Mouse (Mus musculus) embryonic facial prominence, embryonic 15.5 days (tissue): ENCODE measurements around the gene Actg1. TPM values are rescaled to one million over a fixed set of nuclear protein-coding genes. Genes with fewer than 3 reads are reported as not detected.

Experiments used
- microRNA-seq: library from miRNA; unstranded; fragments of <30 nt; microRNA quantifications from one replicate; pipeline ENCODE4, GENCODE M21; 2016; ENCODE audit warnings: borderline number of aligned reads
- polyA plus RNA-seq: library from polyadenylated mRNA; unstranded; fragments of >200 nt; fragmentation: Nextera tagmentation; extraction: Ambion mirVana; gene quantifications from 2 replicates; pipeline ENCODE4 v1.2.1, GENCODE M21; 2015

The Actg1 gene
- polyA plus RNA-seq, 1 experiment from 2014 or later: 2,279 TPM

Small RNAs within 50 kb of the gene (microRNA-seq; reads per million reads assigned to microRNA genes)
- gene Gm23419: not detected
- 1.0 reads per million for gene Mir6935

Other genes with a start within 250 kb of the Actg1 start
- gene Tepsin, start 249.8 kb downstream of the Actg1 start, polyA plus RNA-seq: 16.5 and 20.8 TPM in 2 replicates
- gene Ndufaf8, start 249.6 kb downstream of the Actg1 start, polyA plus RNA-seq: 80.6 and 81.4 TPM in 2 replicates
- gene Slc38a10, start 197.2 kb downstream of the Actg1 start, polyA plus RNA-seq: 90.2 and 94.5 TPM in 2 replicates
- 7.9 and 9.3 TPM in 2 replicates for gene Bahcc1, start 115.6 kb downstream of the Actg1 start, polyA plus RNA-seq
- gene Fscn2, start 13.0 kb upstream of the Actg1 start, polyA plus RNA-seq: 0.98 and 1.1 TPM in 2 replicates
- 35.8 and 39.8 TPM in 2 replicates for gene Faap100, start 30.2 kb upstream of the Actg1 start, polyA plus RNA-seq
- 34.1 and 36.3 TPM in 2 replicates for gene Nploc4, start 89.2 kb upstream of the Actg1 start, polyA plus RNA-seq
- gene Tspan10, start 94.1 kb upstream of the Actg1 start, polyA plus RNA-seq: 1.9 and 2.1 TPM in 2 replicates
- gene Pde6g, start 105.0 kb upstream of the Actg1 start, polyA plus RNA-seq: 0.26 and 0.31 TPM in 2 replicates
- gene Oxld1, start 109.5 kb upstream of the Actg1 start, polyA plus RNA-seq: 14.0 and 15.5 TPM in 2 replicates
- 32.4 and 38.5 TPM in 2 replicates for gene Ccdc137, start 109.6 kb upstream of the Actg1 start, polyA plus RNA-seq
- gene Arl16, start 119.1 kb upstream of the Actg1 start, polyA plus RNA-seq: 57.1 and 57.8 TPM in 2 replicates
- 118 and 126 TPM in 2 replicates for gene Mrpl12, start 136.1 kb upstream of the Actg1 start, polyA plus RNA-seq
- 47.3 and 53.6 TPM in 2 replicates for gene Slc25a10, start 143.3 kb upstream of the Actg1 start, polyA plus RNA-seq
- gene Gcgr, start 182.2 kb upstream of the Actg1 start, polyA plus RNA-seq: 0.60 TPM in 2 replicates
- 235 and 237 TPM in 2 replicates for gene Mcrip1, start 201.2 kb upstream of the Actg1 start, polyA plus RNA-seq
- gene Ppp1r27, start 202.6 kb upstream of the Actg1 start, polyA plus RNA-seq: 1.8 and 2.3 TPM in 2 replicates
- gene P4hb, start 224.7 kb upstream of the Actg1 start, polyA plus RNA-seq: 831 and 838 TPM in 2 replicates
- 593 and 594 TPM in 2 replicates for gene Arhgdia, start 233.1 kb upstream of the Actg1 start, polyA plus RNA-seq
- gene Alyref, start 249.8 kb upstream of the Actg1 start, polyA plus RNA-seq: 420 and 426 TPM in 2 replicates
- 219 and 224 TPM in 2 replicates for gene Anapc11, start 249.9 kb upstream of the Actg1 start, polyA plus RNA-seq